Mouse (Mus musculus) left cerebral cortex, adult 2 months (tissue): ENCODE results near the gene Mrps11. TPM values are rescaled to one million over a fixed set of nuclear protein-coding genes. Genes with fewer than 3 reads are reported as not detected.

Source experiments
- DNase-seq, 2 experiments: peaks; one replicate each; pipeline ENCODE4 v3.0.0; 2021 to 2022; ENCODE audit warnings: low spot score in 2 of 2, mixed read lengths in 1 of 2; ENCODE audit errors: extremely low spot score in 1 of 2
- H3K27ac ChIP-seq: fragments of 200-600 bp; 2 replicates; pipeline ENCODE4 v1.8.1; 2022
- H3K4me3 ChIP-seq: fragments of 200-600 bp; 2 replicates; pipeline ENCODE4 v1.8.1; 2022
- CTCF ChIP-seq: fragments of 200-600 bp; IDR thresholded peaks from 2 replicates; pipeline ENCODE4 v1.8.1; 2022; ENCODE audit warnings: antibody characterized with exemption, mild to moderate bottlenecking, moderate library complexity
- intact Hi-C: fragments of 180-260 bp; cut with DNase I; formaldehyde crosslinking; loops from one replicate; pipeline ENCODE4 v1.15.1; 2025
- total RNA-seq, 2 experiments: library from RNA; stranded (reverse); gene quantifications; 2 replicates each; pipeline ENCODE4 v1.2.3; 2021

Mrps11 gene
- total RNA-seq, 2 experiments from 2014 or later, result 34.6 to 42.3 TPM

DNA sequence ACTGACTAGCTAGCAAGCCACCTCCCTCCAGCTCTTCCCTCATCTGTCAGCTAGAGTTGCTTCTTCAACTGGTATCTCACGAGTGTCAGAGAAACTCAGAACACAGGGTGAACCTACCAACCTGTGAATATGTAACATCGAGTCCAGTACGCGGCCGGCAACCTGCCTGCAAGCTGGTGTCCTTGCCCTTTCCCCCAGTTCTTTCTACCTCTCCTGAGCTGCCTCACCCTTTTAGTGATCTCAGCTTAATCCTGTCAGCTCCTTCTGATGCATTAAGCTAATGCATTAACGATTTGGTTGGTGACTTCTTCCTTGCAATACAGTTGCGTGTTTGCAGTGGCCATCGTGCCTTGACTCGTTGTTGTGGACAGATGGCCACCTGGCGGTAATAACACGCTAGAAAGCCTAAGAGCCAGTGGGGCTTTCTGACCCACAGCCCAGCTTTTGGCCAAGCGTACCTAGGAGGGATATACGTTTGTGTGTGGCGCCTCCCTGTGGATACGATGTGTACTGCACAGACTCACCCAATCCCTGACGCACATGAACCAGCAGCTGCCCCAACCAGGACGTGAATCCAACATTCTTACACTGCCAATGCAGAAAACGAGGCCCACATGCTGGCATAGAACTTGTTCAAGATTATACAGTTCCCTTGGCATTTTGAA, 16.8 kb upstream of the Mrps11 start:
- intact Hi-C loops, result loop anchor here (1.0 to 2.0 kb wide), 2 partner anchors 169 to 197 kb away; no protein-coding TSS in a partner anchor
- Histone ChIP-seq H3K4me3 (peak overlapping the region; percentile 13; the same call in 1 of the 2 replicates), H3K27ac (no peak overlapping the region)
- peak; percentile 92 for TF ChIP-seq CTCF
- DNase-seq, result peak; percentile 89 to 94

DNA sequence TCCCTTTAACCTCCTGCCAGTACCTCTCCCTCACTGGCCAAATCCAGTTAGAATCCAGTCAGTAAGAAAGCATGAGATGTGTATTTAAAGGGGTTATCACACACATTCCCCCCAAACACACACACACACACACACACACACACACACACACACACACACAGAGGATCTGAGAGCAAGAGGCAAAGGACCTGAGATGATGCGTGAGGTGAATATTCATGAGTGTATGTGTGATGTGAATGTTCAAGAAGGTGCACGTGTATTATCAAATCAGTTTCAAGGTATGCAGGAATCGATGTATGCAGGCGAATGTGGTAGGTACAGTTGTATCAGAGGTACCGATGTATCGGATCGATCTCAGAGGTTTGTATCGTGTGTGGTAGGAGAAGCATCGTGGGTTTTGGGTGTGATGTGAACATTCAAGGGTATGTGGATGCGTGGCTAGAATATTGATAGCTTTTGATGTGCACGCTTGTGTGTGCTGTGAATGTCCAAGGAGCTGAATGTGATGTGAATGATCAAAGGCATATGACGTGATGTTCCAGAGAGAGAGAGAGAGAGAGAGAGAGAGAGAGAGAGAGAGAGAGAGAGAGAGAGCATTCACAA, 14.9 kb upstream of the Mrps11 start:
- intact Hi-C loops, result loop anchor here (2.0 kb wide), 1 partner anchor 171 kb away; no protein-coding TSS in a partner anchor
- H3K27ac ChIP-seq, result no peak overlapping the region
- no peak for DNase-seq
- no peak overlapping the region for H3K4me3 ChIP-seq
- no peak for TF ChIP-seq CTCF

DNA sequence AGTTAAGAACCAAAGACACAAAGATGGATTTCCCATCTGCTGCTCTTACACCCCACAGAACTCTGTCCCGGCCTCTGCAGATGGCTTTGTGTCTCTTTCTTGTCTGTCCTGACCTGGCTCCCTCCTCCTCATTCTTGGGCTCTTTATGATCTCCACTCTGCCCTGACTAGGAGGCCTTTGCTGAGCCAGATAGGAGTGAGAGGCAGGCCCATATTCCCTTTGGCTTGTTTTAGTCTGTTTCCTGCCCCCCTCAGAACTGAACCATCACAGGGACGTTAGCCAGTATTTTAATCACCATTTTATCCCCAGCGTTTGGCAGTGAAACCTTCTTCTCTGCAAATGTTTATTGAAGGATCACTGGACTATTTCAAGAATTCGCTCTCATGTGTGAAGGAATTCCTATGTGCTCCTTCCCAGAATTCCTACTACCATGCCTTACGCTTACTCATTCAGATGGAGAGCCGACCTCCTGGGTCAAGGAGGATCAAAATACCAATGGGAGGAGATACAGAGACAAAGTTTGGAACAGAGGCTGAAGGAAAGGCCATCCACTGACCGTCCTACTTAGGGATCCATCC, 13.8 kb upstream of the Mrps11 start:
- intact Hi-C loops, result no loop called here

DNA sequence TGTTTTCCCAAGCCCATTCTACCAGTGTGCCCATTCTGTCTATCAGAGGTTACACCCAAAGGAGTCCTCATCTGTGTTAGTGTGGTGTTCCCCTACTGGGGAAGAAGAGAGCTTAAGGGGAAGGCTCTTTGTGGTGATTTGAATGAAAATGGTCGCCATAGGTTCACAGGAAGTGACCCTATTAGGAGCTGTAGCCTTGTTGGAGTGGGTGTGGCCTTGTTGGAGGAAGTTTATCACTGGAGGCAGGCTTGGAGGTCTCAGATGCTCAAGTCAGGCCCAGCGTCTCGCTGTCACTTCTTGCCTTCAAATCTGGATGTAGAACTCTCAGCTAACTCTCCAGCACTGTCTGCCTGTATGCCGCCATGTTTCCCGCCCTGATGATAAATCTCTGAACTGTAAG, 12.0 kb upstream of the Mrps11 start:
- Histone ChIP-seq H3K27ac (no peak overlapping the region), H3K4me3 (no peak overlapping the region)
- TF ChIP-seq CTCF, result no peak
- no peak for DNase-seq
- intact Hi-C loops, result no loop called here

More for the DNA sequence above, 13.8 kb upstream of the Mrps11 start:
- no peak overlapping the region for H3K27ac ChIP-seq
- no peak for TF ChIP-seq CTCF
- H3K4me3 ChIP-seq, result no peak overlapping the region
- DNase-seq, result no peak

DNA sequence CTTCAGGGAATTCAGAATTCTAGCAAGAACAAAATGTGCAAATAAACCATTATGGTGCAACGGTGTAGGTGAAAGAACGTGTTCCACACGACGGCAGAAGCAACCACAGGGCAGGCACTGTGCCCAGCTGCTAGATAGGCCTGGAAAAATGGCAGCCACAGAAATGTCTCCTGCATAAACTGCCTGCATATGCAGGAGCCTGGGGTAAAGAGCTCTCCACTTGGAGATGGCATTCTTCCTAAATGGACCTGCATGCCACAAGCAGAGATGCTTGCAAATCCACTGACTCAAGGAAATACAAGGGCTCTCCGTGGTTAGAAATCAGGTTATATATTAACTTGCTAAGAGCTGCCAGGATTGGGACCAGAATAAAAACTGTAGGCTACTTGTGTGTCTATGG, 4.2 kb upstream of the Mrps11 start:
- intact Hi-C loops, result no loop called here
- no peak overlapping the region for H3K4me3 ChIP-seq
- H3K27ac ChIP-seq, result no peak overlapping the region
- no peak for DNase-seq
- no peak for TF ChIP-seq CTCF

DNA sequence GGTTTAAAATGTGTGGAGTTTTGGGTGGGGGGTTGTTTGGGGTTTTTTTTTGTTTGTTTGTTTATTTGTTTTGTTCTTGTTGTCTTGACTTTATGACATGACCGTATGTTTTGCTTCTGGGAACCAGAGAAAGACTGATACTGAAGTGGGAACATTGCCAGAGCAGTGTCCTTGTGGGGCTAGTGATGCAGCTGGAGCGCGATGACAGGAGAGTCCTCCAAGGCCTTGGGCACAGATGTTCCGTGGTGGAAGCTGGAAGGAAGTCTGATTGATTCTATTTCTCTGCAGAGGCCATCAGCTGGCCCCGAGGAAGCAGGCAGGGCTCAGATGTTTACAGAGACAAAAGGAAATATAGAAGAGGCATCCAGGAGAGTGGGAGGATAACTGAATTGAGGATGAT, 3.0 kb downstream of the Mrps11 start:
- Histone ChIP-seq H3K4me3 (no peak overlapping the region), H3K27ac (no peak overlapping the region)
- no peak for DNase-seq
- TF ChIP-seq CTCF, result no peak
- intact Hi-C loops, result no loop called here

DNA sequence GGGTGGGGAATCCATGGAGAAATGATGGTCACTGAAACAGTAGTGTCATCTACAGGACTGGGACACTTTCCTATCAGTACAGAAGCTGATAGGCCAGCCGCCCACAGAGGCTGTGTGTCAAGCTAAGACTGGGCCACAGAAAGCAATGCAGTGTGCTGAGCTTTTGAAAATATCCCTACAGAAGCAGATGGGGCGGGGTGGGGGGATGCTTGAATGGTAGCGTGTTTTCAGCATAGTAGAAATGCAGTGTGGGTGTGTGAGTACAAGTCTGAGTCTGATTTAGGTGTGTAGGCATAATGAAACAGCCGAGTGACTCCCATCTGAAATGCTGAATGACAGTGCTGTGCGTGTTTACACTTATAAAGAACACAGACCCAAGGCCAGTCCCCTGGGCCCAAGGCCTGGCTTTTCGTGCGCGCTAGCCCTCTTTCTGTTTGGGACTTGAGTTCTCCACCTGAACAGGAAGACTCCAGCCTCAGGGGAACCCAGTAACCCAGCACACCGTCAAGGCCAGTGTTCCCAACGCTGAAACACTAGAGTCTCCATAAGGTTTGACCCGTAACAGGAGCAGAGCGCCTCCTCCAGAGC, 5.0 kb downstream of the Mrps11 start:
- H3K27ac ChIP-seq, result no peak overlapping the region
- DNase-seq, result no peak
- intact Hi-C loops, result no loop called here

DNA sequence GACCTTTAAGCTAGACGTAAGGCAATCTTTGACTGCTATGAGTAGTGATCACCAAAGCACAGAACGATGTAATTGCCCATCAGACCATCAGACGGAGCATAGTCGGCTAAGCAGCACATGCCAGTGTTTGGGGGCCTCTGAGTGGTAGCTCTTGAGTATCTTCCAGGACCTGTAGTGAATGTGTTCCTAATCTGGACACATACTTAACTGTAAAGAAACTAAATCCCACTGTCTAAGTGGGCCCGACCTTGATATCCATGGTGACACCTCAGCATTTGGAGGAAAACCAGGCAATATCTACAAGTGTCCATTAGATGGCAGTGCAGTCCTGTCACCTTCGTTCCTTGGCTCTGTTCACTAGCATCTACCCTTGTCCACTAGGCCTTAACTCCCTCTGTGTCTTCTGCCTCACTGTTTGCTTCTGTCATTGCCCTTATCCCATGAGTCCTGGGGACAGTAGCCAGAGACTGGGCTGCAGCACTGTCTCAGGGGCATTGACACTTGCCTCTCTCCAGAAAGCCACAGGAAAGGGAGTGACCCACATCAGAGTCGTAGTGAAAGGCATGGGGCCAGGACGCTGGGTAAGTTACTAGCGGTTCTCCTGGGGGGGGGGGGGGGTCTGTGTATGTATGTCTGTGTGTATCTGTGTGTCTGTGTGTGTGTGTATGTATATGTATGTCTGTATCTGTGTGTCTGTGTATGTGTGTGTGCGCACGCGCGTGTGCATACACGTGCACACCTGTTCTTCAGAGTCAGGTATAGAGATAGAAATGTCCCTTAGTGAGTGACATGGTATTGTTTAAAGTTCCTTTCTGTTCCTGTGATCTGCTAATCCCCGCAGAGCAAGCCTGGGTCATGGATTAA, 8.7 kb downstream of the Mrps11 start:
- peak; percentile 89 for TF ChIP-seq CTCF
- no peak overlapping the region for H3K4me3 ChIP-seq
- intact Hi-C loops, result loop anchor here (1.0 to 10.0 kb wide), 4 partner anchors 55 to 433 kb away; partner anchors contain the start of gene Det1
- DNase-seq, result peak; percentile 49 to 51
- no peak overlapping the region for H3K27ac ChIP-seq

More for the DNA sequence above, 5.0 kb downstream of the Mrps11 start:
- H3K4me3 ChIP-seq, result no peak overlapping the region
- TF ChIP-seq CTCF, result no peak

DNA sequence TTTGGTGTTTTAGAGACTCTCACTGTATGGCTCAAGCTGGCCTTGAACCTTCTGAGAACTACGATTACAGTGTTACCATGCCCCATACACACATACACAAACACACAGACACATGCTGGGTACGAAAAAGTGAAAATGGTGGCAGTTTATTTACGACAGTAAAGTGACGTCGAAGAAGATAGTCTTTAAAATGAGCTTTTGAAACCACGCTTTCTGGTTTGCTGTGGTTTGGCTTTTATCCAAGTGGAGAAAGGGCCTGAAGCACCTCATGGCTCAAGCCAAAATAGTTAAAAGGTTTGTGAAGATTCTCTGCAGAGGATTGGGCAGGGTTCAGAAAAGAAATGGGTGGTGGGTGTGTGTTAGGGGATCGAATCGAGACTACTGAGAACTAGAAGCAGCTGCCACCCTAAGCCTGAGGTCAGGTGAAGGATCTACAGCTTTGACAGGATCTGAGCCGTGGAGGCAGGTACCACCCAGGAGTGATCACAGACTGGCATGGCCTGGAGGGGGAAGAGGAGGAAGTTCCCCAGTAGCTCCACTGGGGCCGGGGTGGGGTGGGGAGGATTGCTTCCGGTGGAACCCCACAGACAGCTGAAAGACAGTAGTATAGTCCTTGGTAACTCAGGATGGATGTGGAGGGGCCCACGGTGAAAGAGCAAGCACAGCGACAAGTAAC, 11.1 kb downstream of the Mrps11 start:
- intact Hi-C loops, result loop anchor here (5.0 to 10.0 kb wide), 2 partner anchors 288 to 431 kb away; no protein-coding TSS in a partner anchor
- TF ChIP-seq CTCF, result no peak
- no peak overlapping the region for H3K27ac ChIP-seq
- no peak overlapping the region for H3K4me3 ChIP-seq
- no peak for DNase-seq

DNA sequence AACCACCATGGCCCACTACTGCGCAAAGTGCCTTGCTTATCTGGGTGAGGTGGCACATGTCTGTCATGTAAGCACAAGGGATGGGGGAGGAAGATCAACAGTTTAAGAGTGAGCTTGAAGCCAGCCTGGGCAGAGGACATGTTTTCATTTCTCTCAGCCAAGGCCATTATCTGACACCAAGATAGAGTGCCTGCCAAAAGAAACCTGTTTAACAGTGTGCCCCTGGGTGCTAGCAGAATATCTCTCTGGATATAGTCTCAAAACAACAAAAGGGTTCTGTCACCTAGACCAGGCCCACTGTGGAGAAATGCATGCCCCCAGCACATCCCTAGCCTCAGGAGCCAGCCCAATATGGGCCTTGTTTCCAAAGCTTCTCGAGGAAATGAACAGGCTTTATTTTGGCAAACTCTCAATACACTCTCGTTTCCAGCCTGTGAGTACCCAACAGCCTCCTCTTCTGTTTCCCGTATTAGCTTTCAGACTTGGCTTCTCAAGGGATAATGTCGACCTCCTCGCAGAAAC, 11.7 kb downstream of the Mrps11 start:
- intact Hi-C loops, result loop anchor here (5.0 to 10.0 kb wide), 2 partner anchors 288 to 430 kb away; no protein-coding TSS in a partner anchor
- DNase-seq, result no peak
- TF ChIP-seq CTCF, result no peak
- no peak overlapping the region for H3K27ac ChIP-seq
- no peak overlapping the region for H3K4me3 ChIP-seq
